Mouse (Mus musculus): Measurements from ENCODE around the gene Stkld1. TPM values are rescaled to one million over a fixed set of nuclear protein-coding genes. Genes with fewer than 3 reads are reported as not detected.

Gene Stkld1
- polyA plus RNA-seq, 2 experiments = 0.18 TPM; not detected in 1

DNA sequence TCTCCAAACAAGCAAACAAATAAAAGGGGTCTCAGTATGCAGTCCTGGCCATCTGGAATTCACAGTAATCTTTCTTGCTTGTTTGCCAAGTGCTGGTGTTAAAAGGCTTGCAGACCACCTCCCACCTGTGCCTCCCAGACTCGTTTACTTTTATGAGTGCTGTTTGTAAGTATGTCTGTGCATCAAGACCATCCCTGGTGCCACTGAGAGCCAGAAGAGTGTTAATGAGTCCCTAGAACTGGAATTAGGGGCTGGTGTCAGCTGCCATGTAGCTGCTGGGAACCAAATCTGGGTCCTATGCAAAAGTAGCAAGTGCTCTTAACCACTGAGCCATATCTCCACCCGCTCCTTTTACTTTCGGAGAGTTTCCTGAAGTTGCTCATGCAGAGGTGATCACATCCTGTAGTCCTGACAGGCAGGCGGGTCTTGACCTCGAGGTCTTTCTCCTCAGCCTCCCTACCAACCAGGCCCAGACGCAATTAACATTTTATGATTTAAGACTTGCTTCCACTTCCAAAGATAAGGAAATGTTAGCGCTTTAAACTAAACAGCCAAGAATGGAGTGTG, 31.9 kb upstream of the Stkld1 start:
- no peak for ATAC-seq (ENCODE audit: low FRiP score, low read depth)
- TF ChIP-seq POLR2A (IDR thresholded peaks at IDR 0.05; ENCODE audit: borderline replicate concordance, extremely low read depth, insufficient read depth, insufficient read length) = no peak
- peaks cover 56% of the 10 kb centered on the region for H3K36me3 ChIP-seq (ENCODE audit: control insufficient read depth, insufficient read depth, low read length)
- no peak for DNase-seq (ENCODE audit: low spot score)
- H3K9ac ChIP-seq (ENCODE audit: low read depth, low read length, severe bottlenecking) = peak overlapping the region; percentile 75
- H3K4me3 ChIP-seq (replicated peaks; ENCODE audit: low read length) = peak overlapping the region; percentile 76
- peaks cover 16% of the 10 kb centered on the region for H3K4me1 ChIP-seq (ENCODE audit: control insufficient read depth, insufficient read depth, low read length)
- no peak overlapping the region for H3K27ac ChIP-seq (replicated peaks; ENCODE audit: low read depth, low read length)
- no peaks in the 10 kb centered on the region for H3K9me3 ChIP-seq (ENCODE audit: control insufficient read depth, low read length)
- H3K4me2 ChIP-seq (replicated peaks; ENCODE audit: low read depth, low read length, severe bottlenecking) = peak overlapping the region; percentile 69
- 4% methylated on average over 7 of the region's 7 CpGs for WGBS
- H3K27me3 ChIP-seq (ENCODE audit: control insufficient read depth, insufficient read depth, low read length) = no peaks in the 10 kb centered on the region

DNA sequence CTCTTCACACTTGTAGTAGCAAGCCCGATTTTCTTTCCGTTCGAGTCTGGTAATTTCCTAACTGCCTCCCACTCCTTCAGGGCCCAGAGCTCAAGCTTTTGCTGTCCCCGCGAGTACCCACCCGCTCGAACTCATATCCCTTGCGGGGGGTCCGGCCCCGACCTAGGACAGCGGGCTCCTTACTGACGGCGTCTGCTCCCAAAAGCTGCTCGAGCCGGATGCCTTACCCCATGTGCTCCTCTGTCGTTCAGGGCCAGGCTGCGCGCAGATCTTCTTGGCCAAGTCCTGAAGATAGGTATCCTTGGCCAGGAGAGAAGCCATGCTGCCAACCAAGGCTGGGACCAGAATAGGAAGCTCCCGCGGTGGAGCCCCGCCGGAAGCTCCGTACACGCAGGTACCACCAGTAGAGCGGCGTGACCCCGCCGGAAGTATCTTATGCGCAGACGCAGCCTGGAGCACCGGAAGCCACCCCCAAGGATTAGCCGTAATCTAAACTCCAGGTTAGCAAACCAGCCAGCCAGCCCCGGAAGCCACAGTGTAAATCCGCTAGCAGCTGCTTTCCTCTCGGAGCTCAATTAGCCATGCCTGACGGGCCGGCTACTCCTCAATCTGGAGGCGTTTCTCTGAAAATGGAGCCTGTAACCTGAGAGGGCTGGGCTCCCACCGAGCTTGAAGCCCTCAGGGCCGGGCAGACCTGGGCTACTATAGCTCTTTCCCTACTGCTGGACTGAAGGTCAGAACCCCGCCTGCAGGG, 31.2 kb upstream of the Stkld1 start, which contains the start of gene Surf6:
Surf6 (minus strand) TSS at position 413 of the 754 bp plus-strand sequence.
- DNase-seq (ENCODE audit: low spot score) (peak; percentile 98), ATAC-seq (ENCODE audit: low FRiP score, low read depth) (peak; percentile 93)
- under 1% methylated on average over 41 of the region's 41 CpGs for WGBS
- Histone ChIP-seq H3K9ac (ENCODE audit: low read depth, low read length, severe bottlenecking) (peak within 1 kb of the TSS; percentile 75), H3K36me3 (ENCODE audit: control insufficient read depth, insufficient read depth, low read length) (peaks cover 56% of the 10 kb centered on the region), H3K4me1 (ENCODE audit: control insufficient read depth, insufficient read depth, low read length) (peaks cover 16% of the 10 kb centered on the region), H3K9me3 (ENCODE audit: control insufficient read depth, low read length) (no peaks in the 10 kb centered on the region), H3K27me3 (ENCODE audit: control insufficient read depth, insufficient read depth, low read length) (no peaks in the 10 kb centered on the region), H3K27ac (replicated peaks; ENCODE audit: low read depth, low read length) (peak within 1 kb of the TSS; percentile 70), H3K4me3 (replicated peaks; ENCODE audit: low read length) (peak within 1 kb of the TSS; percentile 76), H3K4me2 (replicated peaks; ENCODE audit: low read depth, low read length, severe bottlenecking) (peak within 1 kb of the TSS; percentile 69)
- TF ChIP-seq POLR2A (IDR thresholded peaks at IDR 0.05; ENCODE audit: borderline replicate concordance, extremely low read depth, insufficient read depth, insufficient read length) = peak; percentile 51; the same call in 1 of the 2 replicates

DNA sequence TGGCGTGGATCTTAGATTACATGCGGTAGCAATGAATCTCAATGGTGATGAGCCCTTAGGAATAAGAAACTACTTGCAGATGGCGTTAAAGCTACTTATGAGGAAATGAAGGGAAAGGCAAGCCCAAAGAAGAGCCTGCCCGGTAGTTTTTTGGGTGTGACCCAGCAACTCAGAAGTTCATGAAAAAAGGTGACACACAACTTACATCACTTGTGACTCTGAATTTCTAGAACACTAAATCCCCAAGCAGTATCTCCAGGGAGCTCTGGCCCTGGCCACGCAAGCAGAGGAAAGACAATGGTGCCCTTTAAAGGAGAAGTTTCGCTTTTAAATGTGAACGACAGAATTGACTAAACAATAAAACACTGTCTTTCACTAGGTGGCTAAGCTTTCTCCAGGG, 30.5 kb upstream of the Stkld1 start:
- Histone ChIP-seq H3K4me3 (replicated peaks; ENCODE audit: low read length) (peak overlapping the region; percentile 76), H3K9ac (ENCODE audit: low read depth, low read length, severe bottlenecking) (peak overlapping the region; percentile 75), H3K27me3 (ENCODE audit: control insufficient read depth, insufficient read depth, low read length) (no peaks in the 10 kb centered on the region), H3K4me1 (ENCODE audit: control insufficient read depth, insufficient read depth, low read length) (peaks cover 16% of the 10 kb centered on the region), H3K4me2 (replicated peaks; ENCODE audit: low read depth, low read length, severe bottlenecking) (peak overlapping the region; percentile 69), H3K9me3 (ENCODE audit: control insufficient read depth, low read length) (no peaks in the 10 kb centered on the region), H3K36me3 (ENCODE audit: control insufficient read depth, insufficient read depth, low read length) (peaks cover 56% of the 10 kb centered on the region), H3K27ac (replicated peaks; ENCODE audit: low read depth, low read length) (peak overlapping the region; percentile 70)
- ATAC-seq (ENCODE audit: low FRiP score, low read depth) (no peak), DNase-seq (ENCODE audit: low spot score) (no peak)
- no peak for TF ChIP-seq POLR2A (IDR thresholded peaks at IDR 0.05; ENCODE audit: borderline replicate concordance, extremely low read depth, insufficient read depth, insufficient read length)
- WGBS = 12% methylated on average over 7 of the region's 7 CpGs

DNA sequence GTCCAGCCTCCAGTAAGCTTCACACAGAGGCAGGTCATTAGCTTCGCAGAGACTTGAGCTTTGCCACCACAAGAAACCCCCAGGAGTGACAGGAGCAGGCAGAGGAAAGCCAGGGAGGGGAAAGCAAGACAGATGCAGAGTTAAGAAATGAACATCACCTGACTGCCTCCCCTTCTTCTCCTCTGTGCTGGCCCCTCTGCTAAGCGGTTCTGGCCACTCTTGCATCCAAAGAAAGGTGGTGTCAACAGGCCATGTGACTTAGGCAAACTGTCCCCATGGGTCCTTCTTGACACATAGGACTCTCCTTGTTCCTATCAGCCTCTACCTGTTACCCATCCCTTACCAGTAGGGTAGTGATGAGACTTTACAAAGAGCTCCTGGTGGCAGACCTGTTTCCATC, 27.9 kb upstream of the Stkld1 start:
- H3K4me1 ChIP-seq (ENCODE audit: control insufficient read depth, insufficient read depth, low read length) = peaks cover 30% of the 10 kb centered on the region
- no peak overlapping the region for H3K4me3 ChIP-seq (replicated peaks; ENCODE audit: low read length)
- H3K36me3 ChIP-seq (ENCODE audit: control insufficient read depth, insufficient read depth, low read length) = peaks cover 41% of the 10 kb centered on the region
- no peak overlapping the region for H3K27ac ChIP-seq (replicated peaks; ENCODE audit: low read depth, low read length)
- no peak for TF ChIP-seq POLR2A (IDR thresholded peaks at IDR 0.05; ENCODE audit: borderline replicate concordance, extremely low read depth, insufficient read depth, insufficient read length)
- H3K9ac ChIP-seq (ENCODE audit: low read depth, low read length, severe bottlenecking) = no peak overlapping the region
- H3K9me3 ChIP-seq (ENCODE audit: control insufficient read depth, low read length) = no peaks in the 10 kb centered on the region
- no peak for ATAC-seq (ENCODE audit: low FRiP score, low read depth)
- H3K27me3 ChIP-seq (ENCODE audit: control insufficient read depth, insufficient read depth, low read length) = no peaks in the 10 kb centered on the region
- WGBS = 97% methylated on average over 2 of the region's 2 CpGs
- DNase-seq (ENCODE audit: low spot score) = no peak
- H3K4me2 ChIP-seq (replicated peaks; ENCODE audit: low read depth, low read length, severe bottlenecking) = no peak overlapping the region

DNA sequence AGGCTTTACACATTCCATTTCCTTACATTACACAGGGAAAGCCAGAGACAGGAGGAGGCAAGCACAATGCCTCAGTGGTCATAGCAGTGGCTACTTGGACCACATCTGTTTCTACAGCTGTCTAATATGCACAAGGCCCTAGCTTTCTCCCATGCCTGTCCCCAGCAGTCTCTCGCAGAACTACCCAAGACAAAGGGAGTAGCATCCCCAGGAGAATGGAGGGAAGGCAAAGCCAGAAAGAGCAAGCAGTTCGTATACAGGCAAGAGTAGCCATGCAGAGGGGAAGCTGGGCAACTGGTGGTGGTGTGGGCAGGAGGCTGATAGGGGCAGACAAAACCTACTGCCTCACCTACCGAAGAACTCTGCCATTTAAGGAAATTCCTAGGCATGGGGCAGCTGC, 27.4 kb upstream of the Stkld1 start:
- ATAC-seq (ENCODE audit: low FRiP score, low read depth) (no peak), DNase-seq (ENCODE audit: low spot score) (no peak)
- Histone ChIP-seq H3K9ac (ENCODE audit: low read depth, low read length, severe bottlenecking) (no peak overlapping the region), H3K27ac (replicated peaks; ENCODE audit: low read depth, low read length) (no peak overlapping the region), H3K4me1 (ENCODE audit: control insufficient read depth, insufficient read depth, low read length) (peaks cover 28% of the 10 kb centered on the region), H3K36me3 (ENCODE audit: control insufficient read depth, insufficient read depth, low read length) (peaks cover 46% of the 10 kb centered on the region), H3K4me2 (replicated peaks; ENCODE audit: low read depth, low read length, severe bottlenecking) (no peak overlapping the region), H3K4me3 (replicated peaks; ENCODE audit: low read length) (no peak overlapping the region), H3K27me3 (ENCODE audit: control insufficient read depth, insufficient read depth, low read length) (no peaks in the 10 kb centered on the region), H3K9me3 (ENCODE audit: control insufficient read depth, low read length) (no peaks in the 10 kb centered on the region)
- TF ChIP-seq POLR2A (IDR thresholded peaks at IDR 0.05; ENCODE audit: borderline replicate concordance, extremely low read depth, insufficient read depth, insufficient read length) = no peak
- WGBS = 88% methylated on average over 3 of the region's 3 CpGs

Measured in limb, embryonic 14.5 days (tissue).